Mouse (Mus musculus) heart, adult 8-10 months (tissue): ENCODE measurements around the gene Map3k5. TPM values are rescaled to one million over a fixed set of nuclear protein-coding genes. Genes with fewer than 3 reads are reported as not detected.

Experiments
- DNase-seq: peaks from one replicate; pipeline ENCODE4 v3.0.0; 2022; ENCODE audit warnings: low spot score
- total RNA-seq, 4 experiments: library from RNA; stranded (reverse); gene quantifications; 2 replicates each; pipeline ENCODE4 v1.2.4; 2022

Map3k5 gene
- total RNA-seq, 4 experiments from 2014 or later: 39.6 to 45.7 (median 40.9) TPM

DNA sequence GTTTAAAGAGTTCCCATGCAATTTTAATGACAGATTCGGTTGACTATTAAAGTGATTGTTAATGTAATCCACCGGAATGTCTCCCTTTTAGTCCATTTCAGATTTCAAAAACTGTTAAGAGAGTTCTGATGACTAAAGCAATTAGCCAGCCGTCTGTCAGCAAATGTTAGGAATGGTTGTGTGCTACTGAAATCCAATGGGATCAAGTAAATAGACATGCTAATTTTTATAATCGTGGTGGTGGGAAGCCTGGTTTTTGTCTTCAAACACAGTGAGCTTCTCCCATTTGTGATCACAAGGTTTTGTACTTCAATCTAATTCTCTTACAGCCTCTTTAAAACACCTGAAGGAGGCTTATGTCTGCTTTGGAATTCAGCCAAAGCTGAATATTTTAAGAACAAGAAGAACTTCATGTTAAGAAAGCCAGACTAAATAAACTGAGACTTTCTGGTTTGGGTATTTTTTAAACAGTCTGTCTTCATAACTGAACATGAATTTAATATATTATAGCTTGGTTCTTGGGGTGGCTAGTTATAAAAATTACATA, 1.6 kb downstream of the Map3k5 start:
- no peak for DNase-seq

DNA sequence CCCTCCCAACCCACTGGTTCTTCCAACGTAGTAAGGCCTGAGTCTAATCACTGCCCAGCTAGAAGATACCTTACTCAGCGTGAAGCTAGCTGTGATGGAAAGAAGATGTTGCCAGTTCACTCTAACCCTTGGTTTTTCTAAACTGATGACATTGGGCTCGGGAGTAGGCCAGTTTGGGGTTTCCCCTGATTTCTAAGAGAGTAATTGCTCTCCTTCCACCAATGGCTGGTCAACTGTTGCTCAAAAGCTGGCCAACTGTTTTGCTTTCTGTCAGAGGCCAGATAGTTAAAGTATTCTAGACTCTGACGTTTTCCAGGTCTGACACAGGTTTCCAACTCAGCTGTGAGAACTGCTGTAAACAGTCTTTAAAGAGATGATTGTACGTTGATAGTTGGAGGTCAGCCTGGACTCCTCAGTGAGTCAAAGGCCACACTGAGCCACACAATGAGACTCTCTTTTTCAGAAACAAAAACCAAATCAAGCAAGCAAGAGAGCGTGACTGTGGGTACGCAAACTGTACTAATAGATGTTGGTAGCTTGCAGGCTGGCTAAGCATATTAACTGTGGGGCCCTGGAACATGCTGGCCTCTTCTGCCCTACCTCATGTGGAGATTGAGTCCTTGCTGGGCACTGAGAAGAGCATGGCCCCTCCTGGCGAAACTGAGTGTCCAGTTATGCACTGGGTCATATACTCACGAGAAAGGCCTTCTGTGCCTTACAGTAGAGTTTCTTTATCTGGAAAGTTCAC, 2.9 kb downstream of the Map3k5 start:
- no peak for DNase-seq

DNA sequence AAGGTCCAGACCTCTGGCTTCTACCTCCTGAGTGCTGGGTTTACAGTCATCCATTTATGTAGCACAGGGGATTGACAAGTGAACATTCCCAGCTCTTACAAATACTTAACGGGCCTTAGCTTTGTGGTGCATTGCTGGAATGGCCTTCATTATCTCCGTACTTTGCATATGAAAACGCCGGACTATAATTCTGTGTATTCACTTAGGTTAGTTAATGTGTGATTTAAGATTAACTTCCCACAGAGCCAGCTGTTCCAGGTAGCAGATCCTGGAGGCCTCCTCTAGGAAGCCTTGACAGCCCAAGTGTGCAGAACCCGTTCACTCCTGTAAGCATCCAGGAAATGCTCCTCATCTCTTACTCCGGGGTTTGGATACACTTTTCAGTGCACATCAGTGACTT, 4.5 kb downstream of the Map3k5 start:
- no peak for DNase-seq

DNA sequence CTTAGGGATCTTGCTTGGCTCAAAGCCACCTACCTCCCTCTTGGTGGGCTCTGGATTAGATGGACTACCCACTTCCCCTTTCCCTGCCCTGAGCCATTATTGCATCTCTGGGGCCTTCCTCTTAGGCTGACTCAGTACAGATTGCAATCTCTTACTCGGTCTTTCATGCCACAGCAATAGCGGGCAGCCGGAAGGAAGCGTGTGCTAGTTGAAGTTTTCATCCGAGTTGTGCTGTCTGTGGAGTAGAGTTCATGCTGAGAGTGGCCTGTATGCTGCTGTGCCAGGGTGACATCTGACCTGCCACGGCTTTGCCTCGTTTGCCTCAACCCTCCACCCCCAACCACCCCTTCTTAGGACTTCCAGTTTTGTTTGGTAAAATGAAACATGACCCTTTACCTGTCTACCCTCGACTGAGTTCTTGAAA, 5.0 kb downstream of the Map3k5 start:
- DNase-seq: no peak

DNA sequence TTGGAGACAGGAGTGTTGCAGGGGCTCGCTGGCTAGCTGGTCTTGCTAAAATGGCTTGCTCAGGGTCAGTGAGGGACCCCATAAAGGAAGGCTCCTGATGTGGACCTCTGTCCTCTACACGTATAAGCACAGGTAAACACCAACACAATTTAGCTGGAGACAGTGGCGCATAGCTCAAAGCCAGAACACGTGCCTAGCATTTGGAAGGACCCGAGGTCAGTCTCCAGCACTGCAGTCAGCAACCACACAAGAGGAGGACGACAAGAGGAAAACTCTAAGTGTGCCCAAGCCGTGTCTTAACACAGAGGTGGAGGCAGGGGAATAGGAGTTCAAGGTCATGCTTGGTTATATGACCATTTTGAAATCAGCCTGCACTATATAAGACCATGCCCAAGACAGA, 5.9 kb downstream of the Map3k5 start:
- no peak for DNase-seq

DNA sequence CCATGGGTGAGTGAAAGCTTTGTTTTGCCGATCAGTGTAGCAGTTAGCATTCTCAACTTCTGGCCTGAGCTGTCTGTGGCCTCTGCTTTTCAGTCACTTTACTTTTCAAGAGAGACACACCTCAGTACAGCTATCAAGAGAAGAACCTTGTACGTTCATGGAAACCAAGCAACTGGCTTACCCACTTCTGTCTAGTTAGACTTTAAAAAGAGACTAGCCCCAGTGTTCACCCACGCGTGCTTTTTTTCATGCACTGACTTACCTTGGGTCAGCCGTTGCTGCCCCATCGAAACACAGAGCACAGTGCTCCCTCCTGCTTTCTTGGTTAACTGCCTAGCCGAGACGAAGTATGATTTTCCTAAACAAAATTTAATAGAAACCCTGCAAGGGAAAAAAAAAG, 6.4 kb downstream of the Map3k5 start:
- no peak for DNase-seq

DNA sequence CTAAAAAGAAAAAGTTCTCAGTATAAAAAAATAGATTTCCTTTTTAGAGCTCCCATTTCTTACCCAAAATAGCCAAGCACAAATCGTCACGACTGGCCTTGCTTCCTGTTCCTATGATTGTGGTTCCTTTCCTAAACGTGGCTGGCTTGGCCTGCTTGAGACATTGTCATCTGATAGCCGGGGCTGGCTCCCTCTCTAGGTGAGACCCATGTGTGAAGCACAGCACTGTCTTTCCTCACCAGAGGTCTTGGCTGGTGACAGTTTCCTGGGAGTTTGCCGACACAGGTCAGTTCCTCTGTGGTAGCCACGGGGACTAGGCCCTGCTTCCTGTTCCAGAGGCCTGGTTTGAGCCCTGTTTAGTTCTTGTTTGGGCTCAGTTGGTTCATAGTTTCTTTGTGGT, 6.8 kb downstream of the Map3k5 start:
- DNase-seq: peak; percentile 85

DNA sequence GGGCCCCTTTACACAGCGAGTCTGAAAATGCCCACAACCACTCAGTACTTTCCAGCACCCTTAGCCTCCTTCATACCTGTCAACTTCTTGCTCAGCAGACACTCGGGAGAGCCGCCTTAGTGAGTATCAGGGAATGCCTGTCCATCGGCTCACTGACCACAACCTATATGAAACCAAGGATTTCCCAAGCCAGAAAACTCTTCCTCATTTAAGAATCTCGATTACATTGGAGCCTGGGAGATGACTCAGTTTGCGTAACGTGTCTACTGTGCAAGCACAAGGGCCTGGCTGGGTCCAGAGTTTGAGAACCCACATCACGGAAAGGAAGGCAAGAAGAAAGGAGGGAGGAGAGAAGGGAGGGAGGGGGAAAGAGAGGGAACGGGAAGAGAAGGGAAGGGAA, 7.6 kb downstream of the Map3k5 start:
- no peak for DNase-seq

DNA sequence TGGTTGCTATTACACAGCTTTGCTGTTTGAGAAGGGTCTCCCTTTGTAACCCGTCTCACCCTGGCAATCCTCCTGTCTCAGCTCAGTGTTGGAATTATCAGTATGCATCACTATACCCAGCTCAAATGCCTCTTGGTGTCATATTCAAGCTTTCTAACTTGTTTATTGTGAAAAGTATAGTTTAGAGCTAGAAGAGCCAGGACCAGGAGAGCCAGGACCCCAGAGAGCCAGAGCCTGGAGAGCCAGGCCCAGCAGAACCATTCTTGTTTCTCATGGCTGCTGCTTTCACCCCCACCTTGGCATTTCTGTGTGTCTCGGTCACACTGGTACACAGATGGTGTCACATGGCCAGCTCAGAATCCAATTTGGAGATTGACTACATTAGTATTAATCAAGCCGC, 8.3 kb downstream of the Map3k5 start:
- DNase-seq: no peak

DNA sequence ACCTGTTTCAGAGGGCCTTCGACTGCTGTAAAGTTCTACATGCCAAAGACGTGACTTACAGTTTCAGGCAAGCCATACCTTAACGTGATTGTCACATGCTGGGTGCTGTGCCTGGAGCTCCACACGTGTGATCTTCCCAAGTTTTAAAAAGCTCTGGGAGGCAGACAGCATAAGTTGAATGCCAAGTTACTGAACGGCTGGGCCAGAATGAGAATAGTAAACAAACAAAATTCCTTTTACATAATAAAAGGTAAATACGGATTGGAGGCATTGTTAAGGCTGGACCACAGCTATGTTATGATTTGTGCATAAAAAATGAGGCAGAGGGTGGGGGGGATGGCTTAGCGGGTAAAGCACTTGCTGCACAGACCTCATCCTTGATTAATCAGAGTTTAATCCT, 11.4 kb downstream of the Map3k5 start:
- DNase-seq: no peak

DNA sequence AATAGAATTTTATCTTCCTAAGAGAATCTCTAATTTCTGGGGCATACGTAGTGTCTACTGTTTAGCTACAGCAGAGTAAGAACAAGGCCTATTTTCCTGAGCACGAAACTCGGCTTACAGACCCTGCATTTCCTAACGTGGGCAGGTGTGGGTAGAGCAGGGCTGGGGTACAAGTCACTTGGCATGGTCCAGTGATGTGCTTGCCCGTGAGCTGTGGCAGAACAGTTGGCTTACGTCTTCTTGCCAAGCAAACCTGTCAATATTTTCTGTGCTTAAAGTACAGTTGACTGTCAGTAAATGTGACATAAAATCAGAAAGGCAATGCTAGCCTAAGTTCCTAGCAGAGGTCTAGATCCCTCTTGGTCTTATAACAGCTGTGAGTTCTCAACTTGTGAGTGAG, 12.4 kb downstream of the Map3k5 start:
- no peak for DNase-seq

DNA sequence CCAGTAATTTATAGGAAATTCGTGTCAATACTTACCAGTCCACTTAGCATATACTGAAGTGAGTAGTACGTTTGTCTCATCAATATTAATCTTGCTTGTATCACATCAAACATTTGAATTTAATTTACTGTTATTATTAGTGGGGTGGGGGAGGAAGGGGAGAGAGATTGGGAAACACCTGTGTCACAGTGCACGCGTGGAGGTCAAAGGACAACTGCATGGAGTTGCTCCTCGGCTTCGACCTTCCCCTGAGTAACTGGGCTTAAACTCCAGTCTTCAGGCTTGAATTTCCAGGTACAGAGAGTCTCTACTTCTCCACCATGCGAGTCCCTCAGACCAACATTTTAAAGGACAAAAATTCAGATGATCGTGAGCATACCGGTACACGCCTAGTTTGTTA, 13.2 kb downstream of the Map3k5 start:
- DNase-seq: no peak

DNA sequence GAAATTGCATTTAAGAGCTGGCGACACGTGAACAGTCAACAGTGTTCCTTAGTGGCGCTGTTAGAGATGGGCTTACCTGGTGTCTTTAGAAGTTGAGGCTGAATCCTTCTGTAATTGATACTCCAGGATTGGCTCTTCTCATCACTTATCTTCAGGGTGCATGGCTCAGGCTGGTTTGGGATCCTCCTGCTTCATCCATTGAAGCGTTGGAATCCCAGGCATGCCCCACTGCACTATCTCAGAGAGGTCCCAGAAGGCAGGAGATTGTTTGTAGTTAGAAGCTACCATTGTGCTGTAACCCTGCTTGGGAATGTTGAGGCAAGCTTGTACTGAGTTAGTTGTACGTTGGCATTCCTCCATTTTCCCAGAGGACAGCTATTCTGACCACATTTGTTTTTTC, 13.6 kb downstream of the Map3k5 start:
- no peak for DNase-seq

DNA sequence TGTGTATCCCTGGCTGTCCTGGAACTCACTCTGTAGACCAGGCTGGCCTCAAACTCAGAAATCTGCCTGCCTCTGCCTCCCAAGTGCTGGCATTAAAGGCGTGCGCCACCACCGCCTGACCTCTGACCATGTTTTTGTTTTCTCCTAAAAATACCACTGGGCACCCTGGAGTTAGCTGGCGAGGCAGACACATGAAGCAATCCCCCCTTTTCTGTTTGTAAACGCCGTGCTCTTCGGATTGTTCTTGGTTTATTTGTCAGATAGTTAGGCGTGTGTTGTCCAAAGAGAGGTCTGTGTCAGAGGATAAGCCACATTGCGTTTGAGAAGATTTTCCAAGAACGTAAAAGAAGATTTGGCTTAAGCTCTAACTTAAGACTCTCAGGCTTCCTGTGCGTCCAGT, 14.1 kb downstream of the Map3k5 start:
- no peak for DNase-seq

DNA sequence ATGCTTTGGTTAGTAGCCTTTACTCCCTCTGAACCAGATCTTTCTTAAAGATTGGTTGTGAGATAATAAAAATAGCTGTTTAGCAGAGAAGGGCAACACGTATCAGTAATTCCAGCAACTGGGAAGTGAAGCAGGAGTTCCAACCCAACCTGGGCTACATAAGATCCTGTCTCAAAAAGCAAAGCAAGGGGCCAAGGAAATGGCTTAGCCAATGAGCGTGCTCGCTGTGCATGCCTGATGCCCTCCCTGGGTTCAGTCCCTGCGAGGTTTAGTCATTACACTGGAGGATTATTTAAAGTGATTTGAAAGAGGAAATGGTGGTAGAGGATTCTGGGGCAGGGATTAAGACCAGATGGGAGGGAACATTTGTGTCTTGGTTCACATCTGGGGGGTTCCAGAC, 14.8 kb downstream of the Map3k5 start:
- no peak for DNase-seq

DNA sequence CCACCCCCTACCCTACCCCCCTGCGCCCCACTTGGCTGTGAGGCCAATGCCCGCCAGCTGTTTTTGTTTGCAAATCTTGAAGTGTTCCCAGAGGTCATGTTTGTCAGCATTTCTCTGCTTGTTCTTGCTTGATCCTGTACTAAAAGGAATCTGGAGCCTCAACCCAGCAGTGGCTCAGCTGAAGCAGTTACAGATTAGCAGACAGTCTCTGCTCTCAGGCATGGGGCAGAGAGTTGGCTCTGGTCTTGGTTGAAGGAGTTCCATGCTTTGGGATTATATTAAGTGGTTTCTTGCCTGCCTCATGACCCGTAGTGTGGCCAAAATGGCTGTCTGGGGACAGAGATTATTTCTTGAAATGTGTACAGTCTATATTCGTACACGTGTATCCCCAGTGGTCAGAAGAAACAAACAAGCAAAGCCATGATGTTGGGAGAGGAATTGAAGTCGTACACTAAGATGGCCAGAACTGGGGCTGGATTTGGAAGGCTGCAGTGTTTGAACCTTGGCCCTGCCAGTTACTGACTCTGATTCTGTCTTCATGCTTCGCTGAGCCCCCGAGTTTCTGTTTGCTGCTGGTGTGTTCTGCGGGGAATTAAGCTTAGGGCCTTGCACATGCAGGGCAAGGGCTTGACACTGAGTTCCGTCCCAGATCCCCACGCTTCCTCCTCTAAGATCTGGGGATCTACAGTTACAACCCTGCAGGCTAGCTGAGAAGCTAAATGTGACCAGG, 18.9 kb downstream of the Map3k5 start:
- DNase-seq: no peak

DNA sequence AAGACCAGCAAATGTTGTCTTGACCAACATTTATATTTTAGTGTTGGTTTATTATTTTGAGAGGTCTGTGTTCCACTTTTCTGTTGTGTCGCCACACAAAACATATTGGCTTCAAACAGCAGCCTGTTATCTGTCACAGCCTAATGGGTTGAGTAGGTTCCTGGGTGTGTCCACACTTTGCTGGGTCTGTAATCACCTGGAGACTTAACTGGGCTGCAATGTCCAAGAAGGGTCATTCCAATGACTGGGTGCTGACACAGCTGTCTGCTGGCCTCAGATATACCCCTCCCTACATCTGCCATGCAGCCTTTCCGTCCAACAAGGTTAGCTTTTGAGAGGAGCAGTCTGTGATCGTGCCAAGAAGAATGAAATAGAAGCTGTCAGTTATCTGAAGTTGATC, 20.3 kb downstream of the Map3k5 start:
- no peak for DNase-seq

DNA sequence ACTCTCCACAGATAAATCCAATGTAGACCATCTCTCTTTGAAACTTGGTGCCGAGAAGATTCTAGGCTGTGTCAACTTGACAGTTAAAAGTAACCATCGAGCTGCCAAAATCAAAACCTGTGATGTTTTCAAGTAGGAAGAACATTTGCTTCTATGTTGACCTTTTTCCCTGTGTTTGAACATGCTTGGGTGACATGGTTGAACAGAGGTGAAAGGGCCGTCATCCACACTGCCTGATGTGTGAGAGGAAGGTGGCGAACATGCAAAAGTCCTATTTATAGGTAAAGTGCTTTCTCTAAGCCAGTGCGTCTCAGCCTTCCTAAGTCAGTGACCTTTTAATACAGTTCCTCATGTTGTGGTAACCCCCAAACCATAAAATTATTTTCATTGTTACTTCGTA, 21.5 kb downstream of the Map3k5 start:
- DNase-seq: no peak

DNA sequence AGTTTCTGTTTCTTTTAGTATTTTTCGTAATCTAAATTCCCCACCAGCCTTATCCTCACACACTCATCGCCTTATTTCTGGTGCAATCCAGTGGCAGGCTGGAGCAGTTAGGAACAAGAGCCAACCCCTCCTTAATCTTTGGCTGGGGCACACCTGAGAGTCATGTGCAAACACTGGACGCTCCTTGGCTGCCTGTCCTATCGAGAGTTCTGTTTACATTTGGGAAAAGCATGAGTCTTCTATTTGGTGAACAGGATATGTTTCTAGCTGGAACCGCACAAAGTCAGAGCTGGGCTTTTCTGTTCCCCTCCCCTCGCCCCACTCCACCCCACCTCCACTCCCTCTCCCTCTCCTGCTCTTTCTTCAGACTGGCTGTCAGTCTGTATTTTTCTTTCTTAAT, 22.5 kb downstream of the Map3k5 start:
- peak; percentile 61 for DNase-seq

DNA sequence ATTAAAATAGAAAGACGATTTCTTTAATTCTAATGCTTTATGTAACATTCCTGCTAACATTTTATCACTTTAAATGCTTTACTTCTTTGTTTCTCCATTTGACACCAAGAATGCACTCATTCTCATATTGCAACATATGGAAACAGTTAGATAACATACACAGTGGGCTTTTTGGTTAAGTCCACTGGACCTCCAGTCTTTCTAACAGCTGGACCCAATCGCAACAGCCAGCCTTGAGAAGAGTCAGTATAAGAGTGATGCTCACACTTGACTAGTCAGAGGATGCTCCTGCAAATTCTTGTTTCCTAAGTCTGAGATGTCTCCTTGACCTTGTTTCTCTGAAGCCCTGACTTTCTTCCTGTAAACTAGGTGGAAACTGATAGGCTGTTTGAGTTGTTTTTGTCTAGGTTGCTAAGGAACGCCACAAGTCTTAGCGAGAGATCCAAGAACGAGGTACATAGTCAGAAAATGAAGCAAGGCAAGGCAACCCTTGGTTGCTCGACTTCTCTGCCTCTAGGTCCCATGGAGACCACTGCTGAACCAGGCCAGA, 26.6 kb downstream of the Map3k5 start:
- DNase-seq: no peak

DNA sequence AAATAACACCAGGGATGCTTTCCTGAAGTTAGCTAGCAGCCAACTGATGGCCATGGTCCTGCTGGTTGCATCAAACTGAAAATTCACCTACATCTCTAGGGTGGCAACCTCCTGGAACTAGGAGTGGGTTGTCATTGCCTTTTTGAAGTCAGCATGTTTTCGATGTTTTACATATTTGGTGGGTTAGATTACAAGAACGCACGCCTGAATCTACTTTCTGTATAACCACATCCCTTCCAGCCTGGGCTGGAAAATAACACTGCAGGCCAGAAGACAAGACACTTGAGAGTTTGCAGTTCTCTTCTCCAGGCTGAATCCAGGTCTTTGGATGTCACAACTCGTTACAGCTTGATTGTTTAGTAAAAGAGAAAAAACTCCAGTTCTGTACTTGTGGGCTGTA, 28.5 kb downstream of the Map3k5 start:
- DNase-seq: no peak

DNA sequence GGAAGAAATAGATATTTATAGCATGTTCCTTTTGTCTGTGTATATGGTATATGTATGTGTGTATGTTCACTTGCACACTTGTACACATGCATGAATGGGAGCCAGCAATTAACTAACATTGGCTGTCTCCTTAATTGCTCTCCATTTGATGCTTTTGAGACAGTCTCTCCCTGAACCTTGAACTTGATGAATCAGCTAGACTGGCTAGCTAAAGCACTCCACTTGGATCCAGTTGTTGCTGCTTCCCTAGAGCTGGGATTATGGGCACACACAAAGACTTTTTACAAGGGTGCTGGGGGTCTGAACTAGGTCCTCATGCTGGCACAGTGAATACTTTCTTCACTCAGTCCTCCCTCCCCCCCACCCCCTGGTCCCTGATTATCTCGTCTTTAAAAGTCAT, 28.9 kb downstream of the Map3k5 start:
- no peak for DNase-seq

DNA sequence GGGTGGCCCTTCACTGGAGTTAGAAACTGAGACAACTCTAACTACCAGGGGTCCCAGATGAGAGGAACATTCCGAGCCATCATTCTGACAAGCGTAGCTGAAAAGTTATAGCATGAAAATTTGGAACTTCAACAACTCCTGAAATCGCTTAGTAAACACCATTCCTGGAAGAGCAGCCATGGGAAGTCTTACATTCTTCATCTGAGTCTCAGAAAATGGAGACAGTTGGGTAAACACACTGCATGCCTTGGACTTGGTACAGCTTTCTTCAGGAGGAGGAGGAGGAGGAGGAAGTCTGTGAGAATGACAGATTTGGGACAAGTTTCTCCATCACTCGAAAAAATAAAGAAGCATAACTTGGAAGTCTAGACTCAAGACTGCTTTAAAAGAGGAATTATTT, 29.8 kb downstream of the Map3k5 start:
- no peak for DNase-seq
